Mouse (Mus musculus) lung, postnatal 0 days (tissue): ENCODE results near the gene Gm14214.

Experiments
- CTCF ChIP-seq: IDR thresholded peaks from 2 replicates; pipeline ENCODE4 v1.5.1; 2016; ENCODE audit warnings: antibody characterized with exemption, mild to moderate bottlenecking
- EP300 ChIP-seq: IDR thresholded peaks from 2 replicates; pipeline ENCODE4 v1.6.1; 2016; ENCODE audit warnings: antibody characterized with exemption, mild to moderate bottlenecking, control low read depth

GRCm38 (mm10) chr2:154789977-154790655 is 20.3 kb upstream of the Gm14214 start:
- TF ChIP-seq EP300 = no peak
- no peak for TF ChIP-seq CTCF
